Mouse (Mus musculus) kidney, postnatal 0 days (tissue): ENCODE measurements at regions not wholly inside any gene's neighbourhood (a gene's known extent, or its start where the extent isn't known, plus 50 kb on each side); places are given as distances from the start of the nearest gene placed in this dataset.

ENCODE experiments used
- ATAC-seq: fragments of 200-750 bp; cut with Nextera tagmentation; replicated peaks from 2 replicates; pipeline ENCODE4 v1.8.0; 2017; ENCODE audit warnings: low read depth, moderate number of reproducible peaks, moderate TSS enrichment, moderate library complexity; ENCODE audit not compliant: low FRiP score
- DNase-seq: peaks from one replicate; pipeline ENCODE4 v3.0.0-alpha.2; 2016; ENCODE audit warnings: low spot score
- H3K27ac ChIP-seq: fragments of 300-500 bp; sonication (generic); 2 replicates; pipeline ENCODE4 v1.5.1; 2014; ENCODE audit warnings: mild to moderate bottlenecking
- H3K27me3 ChIP-seq: fragments of 300-500 bp; sonication (generic); 2 replicates; pipeline ENCODE4 v1.6.1; 2014; ENCODE audit warnings: low read length, mixed read lengths; ENCODE audit not compliant: insufficient read depth
- H3K36me3 ChIP-seq: fragments of 300-500 bp; sonication (generic); 2 replicates; pipeline ENCODE4 v1.6.1; 2014; ENCODE audit warnings: low read length, mixed read lengths; ENCODE audit not compliant: insufficient read depth
- H3K4me1 ChIP-seq: fragments of 300-500 bp; sonication (generic); replicated peaks from 2 replicates; pipeline ENCODE4 v1.6.1; 2014; ENCODE audit warnings: antibody characterized with exemption, low read length, mixed read lengths; ENCODE audit not compliant: insufficient read depth
- H3K4me2 ChIP-seq: fragments of 300-500 bp; sonication (generic); 2 replicates; pipeline ENCODE4 v1.6.1; 2014; ENCODE audit warnings: mild to moderate bottlenecking, low read length, moderate library complexity, mixed read lengths
- H3K4me3 ChIP-seq: fragments of 300-500 bp; sonication (generic); replicated peaks from 2 replicates; pipeline ENCODE4 v1.5.1; 2014; ENCODE audit warnings: low read depth, low read length
- H3K9ac ChIP-seq: fragments of 300-500 bp; sonication (generic); 2 replicates; pipeline ENCODE4 v1.6.1; 2014; ENCODE audit warnings: low read depth, low read length
- H3K9me3 ChIP-seq: fragments of 300-500 bp; sonication (generic); replicated peaks from 2 replicates; pipeline ENCODE4 v1.6.1; 2016; ENCODE audit warnings: low read length, inconsistent platforms, mixed read lengths
- CTCF ChIP-seq: IDR thresholded peaks from 2 replicates; pipeline ENCODE4 v1.5.1; 2016; ENCODE audit warnings: antibody characterized with exemption, low read depth, mild to moderate bottlenecking, moderate library complexity
- WGBS: fragments of 180-500 bp; shearing (Covaris S2); extraction: QIAGEN DNeasy Blood & Tissue Kit; methylation state at CpG from one replicate; pipeline ENCODE4 v1.1.7; 2014; 5-methylcytosine and 5-hydroxymethylcytosine counted together

DNA sequence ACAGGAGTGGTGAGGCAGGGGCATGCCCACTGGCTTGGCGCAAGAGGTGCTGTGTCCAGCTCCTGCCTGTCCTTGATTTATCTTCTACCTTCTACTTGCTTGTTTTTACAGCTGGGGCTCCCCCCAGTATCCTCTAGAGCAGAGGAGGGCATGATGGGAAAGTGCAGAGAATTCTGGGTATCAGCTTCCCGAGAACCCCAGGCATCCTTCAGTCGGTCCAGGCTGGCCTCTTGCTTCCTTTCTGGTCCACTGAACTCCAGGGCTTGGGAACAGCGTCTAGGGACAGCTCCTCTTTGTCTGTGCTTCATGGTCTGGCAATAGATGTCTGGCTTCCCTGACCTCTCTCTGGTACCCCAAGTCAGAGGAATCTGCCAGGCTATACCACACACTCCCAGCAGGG, 247.9 kb downstream of the Tle3 start:
- no peak overlapping the region for H3K9ac ChIP-seq
- no peaks in the 10 kb centered on the region for H3K36me3 ChIP-seq
- H3K27me3 ChIP-seq, result no peaks in the 10 kb centered on the region
- no peak overlapping the region for H3K4me3 ChIP-seq
- H3K9me3 ChIP-seq, result no peaks in the 10 kb centered on the region
- DNase-seq (peak; percentile 49), ATAC-seq (no peak)
- 20% methylated on average over 4 of the region's 4 CpGs for WGBS
- TF ChIP-seq CTCF, result no peak
- H3K27ac ChIP-seq, result no peak overlapping the region
- no peak overlapping the region for H3K4me2 ChIP-seq
- H3K4me1 ChIP-seq, result 0 out of 2 replicates have a peak, but pooled peaks cover 8% of the 10 kb centered on the region

DNA sequence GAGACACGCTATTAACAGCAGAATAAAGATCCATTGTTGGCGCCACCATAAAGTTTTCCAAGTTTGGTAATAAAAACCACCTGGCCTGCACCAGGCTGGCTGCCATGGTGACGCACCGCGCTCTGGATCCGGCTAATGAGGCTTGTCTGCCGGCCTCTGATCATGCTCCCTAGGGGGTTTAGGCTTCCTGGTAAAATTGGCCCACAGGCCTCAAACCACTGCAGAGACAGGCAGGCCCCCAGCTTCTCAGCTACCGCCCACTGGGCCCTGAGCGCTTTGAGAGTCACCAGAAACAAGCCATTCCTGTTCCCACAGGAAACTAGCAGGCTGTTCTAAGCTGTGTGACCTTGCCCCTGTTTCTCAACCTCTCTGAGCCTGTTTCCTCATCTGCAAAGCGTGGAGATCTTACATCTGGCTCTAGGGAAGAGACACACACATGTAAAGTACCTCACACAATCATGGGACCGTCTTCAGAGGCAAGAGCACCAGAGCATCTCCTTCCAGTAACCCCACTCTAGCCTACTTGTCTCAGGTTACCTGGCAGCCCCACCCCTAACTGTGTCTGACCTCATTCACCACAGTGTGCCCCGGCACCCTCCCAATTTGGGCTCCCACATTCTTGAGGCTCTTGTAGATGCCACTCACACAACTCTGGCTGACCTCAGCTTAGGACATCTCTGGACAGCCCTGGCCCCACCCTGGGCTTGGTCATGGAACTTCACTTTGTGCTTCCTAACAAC, 246.5 kb downstream of the Tle3 start:
- ATAC-seq (peak; percentile 50; the same call in 1 of the 2 replicates), DNase-seq (peak; percentile 74)
- no peak overlapping the region for H3K9ac ChIP-seq
- H3K27ac ChIP-seq, result no peak overlapping the region
- H3K9me3 ChIP-seq, result no peaks in the 10 kb centered on the region
- no peak overlapping the region for H3K4me2 ChIP-seq
- H3K27me3 ChIP-seq, result no peaks in the 10 kb centered on the region
- no peaks in the 10 kb centered on the region for H3K36me3 ChIP-seq
- 0 out of 2 replicates have a peak, but pooled peaks cover 8% of the 10 kb centered on the region for H3K4me1 ChIP-seq
- no peak overlapping the region for H3K4me3 ChIP-seq
- TF ChIP-seq CTCF, result no peak
- 20% methylated on average over 12 of the region's 12 CpGs for WGBS

DNA sequence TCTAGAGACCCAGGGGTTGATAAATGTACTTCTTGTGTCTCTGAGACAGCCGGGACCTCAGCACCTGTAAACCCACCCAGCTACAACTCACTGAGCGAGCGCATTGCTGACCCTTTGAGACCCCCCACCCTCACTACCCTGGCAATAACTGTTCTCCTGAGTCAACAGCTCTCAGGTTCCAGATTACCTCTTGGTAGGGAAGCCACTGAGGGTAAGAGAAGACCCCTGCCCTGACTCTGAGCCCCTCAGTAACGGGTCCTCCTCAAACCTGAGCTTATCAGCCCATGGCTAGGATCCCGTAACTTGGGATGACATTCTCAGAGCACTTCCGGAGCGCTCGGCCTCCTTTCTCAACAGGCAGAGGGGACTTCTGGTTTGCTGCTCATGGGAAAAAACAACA, 245.8 kb downstream of the Tle3 start:
- DNase-seq, result no peak
- Histone ChIP-seq H3K4me3 (no peak overlapping the region), H3K4me1 (0 out of 2 replicates have a peak, but pooled peaks cover 8% of the 10 kb centered on the region), H3K9me3 (no peaks in the 10 kb centered on the region), H3K4me2 (no peak overlapping the region), H3K36me3 (no peaks in the 10 kb centered on the region), H3K27me3 (no peaks in the 10 kb centered on the region), H3K27ac (no peak overlapping the region), H3K9ac (no peak overlapping the region)
- ATAC-seq, result no peak
- no peak for TF ChIP-seq CTCF
- WGBS, result 39% methylated on average over 8 of the region's 8 CpGs

DNA sequence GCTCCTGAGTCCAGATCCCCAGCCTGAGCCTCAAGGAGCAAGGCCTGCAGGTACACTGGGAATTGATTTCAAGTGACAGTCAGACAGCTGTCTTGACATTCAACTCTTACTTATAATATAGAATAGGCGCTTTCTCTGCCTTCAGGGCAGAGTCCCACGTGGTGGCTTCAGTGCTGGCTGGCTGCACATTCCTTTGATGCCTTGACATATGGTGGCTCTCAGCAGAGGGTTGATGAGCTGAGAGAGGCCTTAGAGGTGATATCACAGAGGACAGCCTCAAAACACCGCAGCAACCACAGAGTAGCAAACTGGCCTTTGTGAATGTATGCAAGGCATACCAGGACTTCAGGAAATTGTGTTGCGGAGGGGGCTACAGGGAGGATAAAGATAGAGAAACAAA, 243.4 kb downstream of the Tle3 start:
- H3K4me1 ChIP-seq, result 0 out of 2 replicates have a peak, but pooled peaks cover 8% of the 10 kb centered on the region
- H3K9ac ChIP-seq, result no peak overlapping the region
- 56% methylated on average over 4 of the region's 4 CpGs for WGBS
- H3K9me3 ChIP-seq, result no peaks in the 10 kb centered on the region
- no peak overlapping the region for H3K27ac ChIP-seq
- no peaks in the 10 kb centered on the region for H3K27me3 ChIP-seq
- DNase-seq (no peak), ATAC-seq (no peak)
- H3K36me3 ChIP-seq, result no peaks in the 10 kb centered on the region
- no peak overlapping the region for H3K4me2 ChIP-seq
- TF ChIP-seq CTCF, result no peak
- H3K4me3 ChIP-seq, result no peak overlapping the region

DNA sequence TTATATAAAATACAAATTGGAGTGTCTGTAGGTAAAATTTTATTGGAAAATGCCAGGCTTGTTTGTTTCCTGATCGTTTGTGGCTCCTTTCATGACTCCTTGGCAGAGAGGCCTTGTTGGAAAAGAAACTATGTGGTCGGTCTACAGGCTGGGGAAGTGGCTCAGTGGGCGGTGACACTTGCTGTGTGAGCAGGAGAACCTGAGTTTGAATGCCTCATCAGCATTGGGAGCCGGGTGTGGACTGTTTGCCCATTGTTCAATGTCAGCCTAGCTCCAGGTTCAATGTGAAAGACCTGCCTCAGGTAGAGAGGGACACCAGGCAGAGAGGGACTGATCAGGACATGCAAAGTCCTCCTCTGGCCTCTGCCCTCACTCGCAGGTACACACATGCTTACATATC, 235.4 kb downstream of the Tle3 start:
- Histone ChIP-seq H3K4me1 (no peaks in the 10 kb centered on the region), H3K4me3 (no peak overlapping the region), H3K4me2 (no peak overlapping the region), H3K27ac (no peak overlapping the region), H3K9ac (no peak overlapping the region), H3K36me3 (no peaks in the 10 kb centered on the region), H3K9me3 (no peaks in the 10 kb centered on the region), H3K27me3 (no peaks in the 10 kb centered on the region)
- DNase-seq (no peak), ATAC-seq (no peak)
- no peak for TF ChIP-seq CTCF
- 79% methylated on average over 5 of the region's 5 CpGs for WGBS

DNA sequence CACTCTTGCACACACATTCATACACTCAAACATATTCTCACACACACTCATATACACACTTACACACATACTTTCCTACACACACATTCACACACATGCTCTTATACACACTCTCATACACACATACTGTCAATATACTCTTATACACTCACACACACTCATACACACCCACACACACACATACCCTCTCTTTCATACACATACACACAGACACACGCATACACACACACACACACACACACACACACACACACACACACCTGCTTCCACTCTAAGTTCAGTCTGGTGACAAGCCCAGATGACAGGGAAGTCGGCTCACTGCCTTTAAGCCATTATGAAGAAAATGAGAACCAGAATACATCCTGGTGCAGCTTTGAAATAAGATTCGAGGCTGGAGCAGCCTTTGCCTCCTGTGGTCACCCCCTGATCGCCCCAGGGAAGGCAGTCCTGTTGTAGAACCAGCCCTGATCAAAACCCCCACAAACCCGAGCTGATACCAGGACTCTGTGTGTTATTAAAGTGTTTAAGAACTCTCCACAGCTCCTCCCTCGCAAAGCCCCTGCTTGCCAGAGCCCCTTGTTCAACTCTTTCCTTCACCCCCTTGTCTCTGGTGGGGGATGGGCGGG, 230.3 kb downstream of the Tle3 start:
- Histone ChIP-seq H3K36me3 (no peaks in the 10 kb centered on the region), H3K27ac (no peak overlapping the region), H3K4me3 (no peak overlapping the region), H3K4me2 (no peak overlapping the region), H3K4me1 (no peaks in the 10 kb centered on the region), H3K9me3 (no peaks in the 10 kb centered on the region), H3K9ac (no peak overlapping the region), H3K27me3 (no peaks in the 10 kb centered on the region)
- DNase-seq (no peak), ATAC-seq (no peak)
- WGBS, result 47% methylated on average over 7 of the region's 7 CpGs
- TF ChIP-seq CTCF, result no peak
